ENCODE assay signal across 8 mouse cellular contexts in genomic region chr8:104395703-104396357, GRCm38 (mm10). TPM values are rescaled to one million over a fixed set of nuclear protein-coding genes. Genes with fewer than 3 reads are reported as not detected.
DNase-seq lines count a peak whose midpoint lies in the region; ATAC-seq lines count a peak whose summit lies in the region.

TSS of gene Cmtm4 (minus strand) at chr8:104395807.

- peak within 1 kb of the TSS; percentile 69 for H3K4me3 ChIP-seq in liver, embryonic 13.5 days (replicated peaks)
- peak within 1 kb of the TSS; percentile 85 for H3K4me3 ChIP-seq in neural tube, embryonic 13.5 days

- 3% methylated on average over 35 of the region's 54 CpGs for WGBS in liver, embryonic 13.5 days (ENCODE audit: insufficient replicate concordance)
- WGBS in neural tube, embryonic 13.5 days: 1% methylated on average over 38 of the region's 54 CpGs

- peak within 1 kb of the TSS; percentile 78 for H3K9ac ChIP-seq in liver, embryonic 13.5 days
- H3K9ac ChIP-seq in neural tube, embryonic 13.5 days: peak within 1 kb of the TSS; percentile 89

- H3K27ac ChIP-seq in liver, embryonic 13.5 days: no peak within 1 kb of the TSS
- H3K27ac ChIP-seq in neural tube, embryonic 13.5 days (replicated peaks): peak within 1 kb of the TSS; percentile 79

- H3K4me2 ChIP-seq in liver, embryonic 13.5 days: peak within 1 kb of the TSS; percentile 91
- H3K4me2 ChIP-seq in neural tube, embryonic 13.5 days: peak within 1 kb of the TSS; percentile 95

- peak; percentile 35 to 40 for DNase-seq in B cell, adult 2 months
- peak; percentile 82 for DNase-seq in NIH3T3 (ENCODE audit: low read depth)
- DNase-seq in embryo, embryonic 10 days (ENCODE audit: low spot score): peak; percentile 73
- DNase-seq in heart, adult 8-10 months (ENCODE audit: low spot score): peak; percentile 32
- DNase-seq in kidney, adult 8-10 months: peak; percentile 49 to 61
- peak; percentile 6 for DNase-seq in liver, embryonic 13.5 days
- DNase-seq in urinary bladder, postnatal 14 days (ENCODE audit: low spot score): peak; percentile 69

- peaks cover 13% of the 10 kb centered on the region for H3K4me1 ChIP-seq in liver, embryonic 13.5 days (replicated peaks)
- peaks cover 23% of the 10 kb centered on the region for H3K4me1 ChIP-seq in neural tube, embryonic 13.5 days (replicated peaks)

- ATAC-seq in liver, embryonic 13.5 days (ENCODE audit: low read depth): peak; percentile 78
- peak; percentile 80 for ATAC-seq in neural tube, embryonic 13.5 days (ENCODE audit: low read depth)

- no peaks in the 10 kb centered on the region for H3K36me3 ChIP-seq in liver, embryonic 13.5 days
- no peaks in the 10 kb centered on the region for H3K36me3 ChIP-seq in neural tube, embryonic 13.5 days

- peaks cover 28% of the 10 kb centered on the region for H3K27me3 ChIP-seq in liver, embryonic 13.5 days
- no peaks in the 10 kb centered on the region for H3K27me3 ChIP-seq in neural tube, embryonic 13.5 days

- 0 out of 2 replicates have a peak, but pooled peaks cover 3% of the 10 kb centered on the region for H3K9me3 ChIP-seq in liver, embryonic 13.5 days (replicated peaks)
- peaks cover 6% of the 10 kb centered on the region; the same call in 1 of the 2 replicates for H3K9me3 ChIP-seq in neural tube, embryonic 13.5 days

RNA-seq across cellular contexts. Expression of gene Cmtm4, which starts in this region (rescaled TPM):
- 10 to 100 TPM; 10.7 to 11.8 (median 11.0) TPM for total RNA-seq in heart, adult 8-10 months (2022)
- polyA plus RNA-seq in liver, embryonic 13.5 days (2015; fragmentation: Nextera tagmentation; extraction: Ambion mirVana): 0.40 and 0.56 TPM in 2 replicates
- polyA plus RNA-seq in neural tube, embryonic 13.5 days (2015; fragmentation: Nextera tagmentation; extraction: Ambion mirVana): 1.6 and 1.9 TPM in 2 replicates

Comparison
In these comparisons a context has a peak if more than half of its experiments do, and no peak if none do; other contexts are left out.
1. Peak in DNase-seq, ATAC-seq, H3K4me3 ChIP-seq, H3K9ac ChIP-seq and H3K4me2 ChIP-seq in liver, embryonic 13.5 days; RNA of the gene not detected or under 1 TPM.
2. DNase-seq: peak in every context shown above with its lines; median percentile 82 in NIH3T3; 73 in embryo, embryonic 10 days; 69 in urinary bladder, postnatal 14 days; 55 in kidney, adult 8-10 months; 38 in B cell, adult 2 months; 32 in heart, adult 8-10 months; 6 in liver, embryonic 13.5 days.